Mouse (Mus musculus) gastrocnemius, adult 18-20 months (tissue): ENCODE results near the gene Pheta1. TPM values are rescaled to one million over a fixed set of nuclear protein-coding genes. Genes with fewer than 3 reads are reported as not detected.
A peak's percentile ranks its signal among the peaks of the same experiment; 100 is the strongest.
"Not testable (repeated sequence)": the region's sequence is repeated elsewhere in the genome, so short reads cannot be mapped to it uniquely, and the experiment has no call there.

Experiments used
- DNase-seq: peaks from one replicate; pipeline ENCODE4 v3.0.0; 2021; ENCODE audit warnings: low spot score
- total RNA-seq, 2 experiments: library from RNA; stranded (reverse); gene quantifications; 2 replicates each; pipeline ENCODE4 v1.2.3; 2021

Pheta1 gene
- total RNA-seq, 2 experiments from 2014 or later = 4.4 to 5.7 TPM

DNA sequence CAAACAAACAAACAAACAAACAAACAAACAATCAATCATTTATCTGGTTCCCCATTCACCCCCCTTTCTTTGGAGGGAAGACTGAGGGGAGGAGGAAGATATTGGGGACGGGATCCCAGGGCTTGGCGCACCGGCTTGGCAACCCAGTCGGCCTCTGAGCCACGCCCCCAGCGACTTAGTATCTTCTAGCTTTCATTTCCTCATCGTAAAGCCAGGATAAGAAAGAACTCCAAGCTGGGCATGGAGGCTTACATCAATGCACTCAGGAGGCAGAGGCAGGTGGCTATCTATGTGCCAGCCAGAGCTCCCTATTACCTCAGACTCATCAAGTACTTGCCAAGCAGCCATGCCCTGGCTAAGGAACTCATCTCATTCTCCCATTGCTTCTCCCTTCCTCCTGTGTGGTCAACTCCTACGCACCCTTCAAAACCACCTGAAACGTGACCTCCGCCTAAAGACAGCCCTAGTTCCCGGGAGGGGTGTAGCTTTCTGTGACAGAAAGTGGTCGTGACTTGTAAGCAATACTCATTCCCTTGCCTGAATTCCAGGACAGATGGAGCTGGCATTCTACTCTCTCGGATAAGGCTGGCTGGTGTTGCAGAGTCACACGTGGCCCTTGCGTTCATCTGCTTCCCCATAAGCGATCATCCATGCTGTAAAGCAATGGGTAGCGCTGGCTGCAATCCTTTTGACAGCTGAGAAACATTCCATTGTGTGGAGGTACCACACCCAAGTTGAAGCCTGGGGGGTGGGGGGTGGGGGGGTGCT is 5.5 kb upstream of the Pheta1 start:
- DNase-seq = no peak

DNA sequence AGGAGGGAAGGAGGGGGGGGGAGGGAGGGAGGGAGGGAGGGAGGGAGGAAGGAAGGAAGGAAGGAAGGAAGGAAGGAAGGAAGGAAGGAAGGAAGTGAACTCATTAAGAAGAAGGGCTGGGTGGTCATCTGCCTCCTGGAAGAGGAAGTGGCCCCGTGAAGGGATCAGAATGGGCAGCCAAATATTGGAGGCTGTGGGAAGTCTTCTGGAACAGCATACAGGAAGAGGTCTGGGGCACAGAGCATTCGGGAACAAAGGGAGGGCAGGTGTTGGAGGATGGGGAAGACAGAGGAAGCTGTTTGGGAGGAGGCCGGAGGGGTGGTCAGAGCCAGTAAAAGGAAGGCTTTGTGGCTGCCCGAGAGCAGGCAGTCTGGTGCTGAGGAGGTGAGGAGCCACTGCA is 3.4 kb upstream of the Pheta1 start:
- DNase-seq = no peak

DNA sequence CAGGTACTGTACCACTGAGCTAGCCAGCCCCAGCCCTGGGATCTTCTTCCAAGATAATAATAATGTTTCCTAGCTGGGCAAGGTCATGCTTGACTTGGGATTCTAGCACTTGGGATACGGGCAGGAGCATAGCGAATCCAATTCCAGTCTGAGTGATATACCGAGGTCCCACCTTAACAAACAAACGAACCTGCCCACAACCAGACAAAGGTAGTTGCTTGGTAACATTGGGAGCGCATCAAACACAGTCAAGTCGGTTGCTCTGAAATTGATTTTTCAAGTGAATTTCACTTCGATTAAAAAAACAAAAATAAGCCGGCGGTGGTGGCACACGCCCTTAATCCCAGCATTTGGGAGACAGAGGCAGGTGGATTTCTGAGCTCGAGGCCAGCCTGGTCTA is 2.5 kb upstream of the Pheta1 start:
- DNase-seq = no peak

DNA sequence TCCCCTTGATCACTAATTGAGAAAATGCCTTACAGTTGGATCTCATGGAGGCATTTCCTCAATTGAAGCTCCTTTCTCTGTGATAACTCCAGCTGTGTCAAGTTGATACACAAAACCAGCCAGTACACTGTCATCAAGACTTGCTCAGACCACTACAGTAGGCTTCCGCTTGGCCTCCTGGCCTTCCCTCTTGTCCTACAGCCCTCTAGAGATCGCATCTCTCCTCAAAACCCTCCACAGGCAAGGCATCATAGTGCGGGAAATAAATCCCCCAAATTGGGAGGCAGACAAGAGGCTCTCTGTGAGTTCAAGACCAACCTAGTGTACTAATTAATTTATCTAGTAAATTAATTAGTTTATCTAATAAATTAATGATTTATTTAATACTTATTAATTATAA is 1.5 kb upstream of the Pheta1 start:
- not testable (repeated sequence) for DNase-seq

DNA sequence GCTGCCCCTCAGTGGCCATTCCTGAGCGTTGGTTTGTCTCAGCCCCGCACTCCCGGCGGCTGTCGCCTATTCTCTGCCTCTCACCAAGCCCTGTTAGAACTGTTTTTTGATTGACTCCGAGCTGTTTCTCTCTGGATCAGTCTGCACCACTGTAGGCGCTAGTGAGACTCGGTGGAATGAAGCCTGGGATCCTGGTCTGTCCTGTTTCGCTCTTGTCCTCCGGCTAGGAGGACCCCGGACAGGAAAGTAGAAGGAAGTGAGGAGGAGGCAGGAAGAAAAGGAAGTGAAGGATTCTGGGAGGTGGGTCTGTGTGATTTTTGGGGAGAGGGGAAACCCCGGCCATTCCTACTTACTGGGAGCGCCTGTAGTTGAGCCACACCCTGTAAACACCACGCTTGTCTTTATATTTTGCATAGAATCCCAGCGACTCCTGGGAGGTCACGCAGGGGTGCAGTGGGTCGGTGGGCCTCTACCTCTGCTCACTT is 707 bp upstream of the Pheta1 start:
- DNase-seq = peak; percentile 63

DNA sequence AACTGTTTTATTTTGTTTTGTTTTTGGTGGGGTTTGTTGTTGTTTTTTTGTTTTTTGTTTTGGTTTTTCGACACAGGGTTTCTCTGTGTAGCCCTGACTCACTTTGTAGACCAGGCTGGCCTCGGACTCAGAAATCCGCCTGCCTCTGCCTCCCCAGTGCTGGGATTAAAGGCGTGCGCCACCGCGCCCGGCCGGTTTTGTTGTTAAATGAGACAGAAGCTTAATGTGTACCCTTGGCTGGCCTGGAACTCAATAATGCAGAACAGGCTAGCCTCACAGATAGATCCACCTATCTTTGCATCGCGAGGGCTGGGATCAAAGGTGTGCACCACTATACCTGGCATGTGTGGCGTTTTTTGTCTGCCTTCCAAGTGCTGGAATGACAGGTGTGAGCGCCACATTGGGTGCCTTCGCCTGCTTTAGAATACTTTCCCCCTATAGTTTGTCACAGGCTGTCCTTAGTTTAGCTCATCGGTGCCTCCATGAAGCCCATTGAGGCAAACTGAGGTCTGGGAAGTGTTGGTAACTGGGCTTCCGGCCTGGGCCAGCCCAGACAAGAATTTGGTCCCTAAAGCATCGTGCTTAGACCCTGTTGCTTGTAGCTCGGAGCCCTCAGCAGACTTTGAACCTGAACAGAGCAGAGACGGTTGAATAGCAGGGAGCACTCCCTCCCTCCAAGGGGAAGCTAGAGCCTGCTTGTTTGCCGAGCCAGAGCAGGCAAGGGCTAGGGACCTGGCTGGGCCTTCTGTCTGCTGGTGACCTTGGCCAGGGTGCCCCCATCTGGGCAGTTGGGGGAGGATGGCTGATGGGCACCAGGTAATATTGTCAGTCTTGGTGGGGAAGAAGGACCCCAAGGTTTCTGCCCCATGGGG is 930 bp downstream of the Pheta1 start:
- DNase-seq = no peak

DNA sequence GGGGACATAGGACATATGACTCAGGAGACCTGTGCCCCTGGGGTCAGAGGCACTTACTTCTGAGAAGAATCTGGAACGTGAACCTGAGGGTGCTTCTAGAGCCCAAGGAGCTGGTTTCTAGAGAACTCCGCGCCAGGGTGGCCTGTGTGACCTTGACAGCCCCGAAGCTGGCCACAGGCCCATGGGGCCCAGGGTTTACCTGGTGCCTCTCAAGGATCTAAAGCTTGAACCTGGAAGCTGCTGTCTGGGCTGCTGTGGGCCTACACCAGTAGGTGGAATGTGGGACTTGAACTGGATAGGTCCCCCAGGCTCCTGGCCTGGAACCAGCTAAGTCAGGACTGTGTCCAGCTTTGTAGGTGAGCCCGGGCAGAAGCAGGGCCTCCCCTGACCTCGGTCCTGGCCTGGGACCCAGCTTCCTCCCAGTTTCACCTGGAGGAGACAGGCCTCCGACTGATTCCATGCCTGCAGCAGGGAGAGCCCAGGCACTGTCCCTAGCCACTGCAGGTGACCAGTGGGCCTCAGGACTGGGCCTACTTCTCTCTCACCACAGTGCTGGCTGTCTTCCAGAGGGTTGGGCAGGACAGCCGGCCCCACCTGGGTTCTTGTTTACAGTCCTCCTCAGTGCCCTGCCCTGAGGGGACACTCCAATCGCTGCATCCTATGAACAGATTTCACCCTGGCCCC is 4.7 kb downstream of the Pheta1 start:
- no peak for DNase-seq

DNA sequence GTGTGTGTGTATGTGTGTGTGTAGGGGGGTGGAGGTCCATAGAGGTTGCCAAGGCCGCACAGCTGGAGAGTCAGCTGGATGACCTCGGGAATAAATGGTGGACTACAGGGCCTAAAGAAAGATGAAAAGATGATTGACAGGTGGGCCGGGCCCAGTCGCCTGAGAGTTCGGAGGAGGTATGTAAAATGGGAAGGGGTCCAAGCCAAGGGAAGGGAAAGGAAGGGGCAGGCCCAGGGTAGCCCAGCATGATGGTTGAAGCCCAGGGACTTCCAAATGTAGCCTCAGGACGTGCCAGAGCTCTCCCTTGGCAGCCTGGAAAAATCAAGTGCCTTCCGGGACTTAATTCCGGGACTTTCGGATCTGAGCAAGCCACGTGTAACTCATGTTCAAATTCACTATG is 6.0 kb downstream of the Pheta1 start:
- no peak for DNase-seq

DNA sequence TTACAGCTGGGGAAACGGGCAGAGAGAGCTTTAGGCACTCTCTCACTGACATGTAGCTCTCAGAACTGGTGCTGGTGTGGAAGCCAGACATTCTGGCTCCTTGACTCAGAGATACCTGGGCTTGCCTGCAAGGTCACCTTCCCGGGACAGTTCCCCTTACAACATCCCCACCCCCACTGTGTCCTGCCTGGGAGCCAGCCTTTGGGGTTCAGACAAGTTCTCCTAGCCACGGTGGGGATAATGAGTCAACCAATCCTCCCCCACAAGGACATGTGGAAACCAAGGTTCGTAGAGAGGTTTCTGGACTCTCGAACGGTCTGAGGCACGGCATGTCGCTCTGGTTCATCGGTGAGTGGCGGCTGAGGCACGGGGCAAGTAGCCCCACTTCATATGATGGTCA is 8.0 kb downstream of the Pheta1 start:
- DNase-seq = no peak

DNA sequence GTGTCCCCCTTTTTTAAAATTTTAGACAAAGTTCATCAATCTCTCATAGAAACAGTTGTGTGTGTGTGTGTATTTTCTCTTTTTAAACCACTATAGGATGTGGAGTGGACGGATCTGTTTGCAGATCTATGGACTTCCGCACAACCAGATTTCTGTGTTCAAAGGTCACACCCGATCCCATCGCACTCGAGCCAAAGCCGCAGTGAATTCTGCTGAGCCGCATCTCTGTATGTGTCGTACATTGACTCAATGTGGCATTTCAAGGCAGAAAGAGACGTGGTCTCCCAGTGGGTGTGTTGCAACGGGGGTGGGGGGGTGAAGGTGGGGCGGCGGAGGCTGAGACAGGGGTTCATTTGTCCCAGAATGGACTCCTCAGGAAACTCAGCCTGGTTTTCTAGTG is 9.6 kb downstream of the Pheta1 start:
- no peak for DNase-seq

DNA sequence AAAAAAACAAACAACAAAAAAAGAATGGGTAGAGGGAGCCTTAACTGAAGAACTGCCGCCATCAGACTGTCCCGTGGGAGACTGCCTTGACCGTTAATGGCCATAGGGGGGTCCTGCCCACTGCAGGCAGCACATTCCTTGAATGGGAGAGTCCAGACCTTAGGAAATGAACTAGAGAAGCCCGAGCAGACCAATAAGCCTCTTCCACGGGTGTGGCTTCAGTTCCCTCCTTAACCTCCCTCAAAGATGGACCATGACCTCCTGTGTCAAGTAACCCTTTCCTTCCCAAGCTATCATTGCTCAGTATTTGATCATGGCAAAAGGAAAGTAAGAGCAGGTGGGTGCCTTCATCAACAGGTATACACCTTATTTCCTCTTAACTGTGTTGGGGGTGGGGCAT is 13.2 kb downstream of the Pheta1 start:
- DNase-seq = no peak

DNA sequence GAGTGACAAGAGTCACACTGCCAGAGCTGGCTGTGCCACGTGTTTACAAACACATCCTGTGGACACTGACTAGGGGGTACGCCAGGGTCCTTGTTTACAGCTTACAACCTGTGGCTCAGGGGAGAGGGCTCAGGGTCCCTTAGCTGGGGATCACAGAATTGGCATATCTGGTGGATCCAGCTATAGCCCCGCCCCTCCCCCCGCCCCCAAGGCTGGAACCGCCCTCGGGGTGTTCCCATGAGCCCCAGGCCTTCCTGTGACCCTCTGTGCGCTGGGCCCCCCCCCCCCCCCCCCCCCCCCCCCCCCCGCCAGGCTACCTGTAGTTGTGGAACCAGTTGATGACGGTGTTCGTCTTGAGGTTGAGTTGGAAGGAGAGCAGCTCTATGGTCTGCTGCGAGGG is 15.5 kb downstream of the Pheta1 start:
- no peak for DNase-seq

DNA sequence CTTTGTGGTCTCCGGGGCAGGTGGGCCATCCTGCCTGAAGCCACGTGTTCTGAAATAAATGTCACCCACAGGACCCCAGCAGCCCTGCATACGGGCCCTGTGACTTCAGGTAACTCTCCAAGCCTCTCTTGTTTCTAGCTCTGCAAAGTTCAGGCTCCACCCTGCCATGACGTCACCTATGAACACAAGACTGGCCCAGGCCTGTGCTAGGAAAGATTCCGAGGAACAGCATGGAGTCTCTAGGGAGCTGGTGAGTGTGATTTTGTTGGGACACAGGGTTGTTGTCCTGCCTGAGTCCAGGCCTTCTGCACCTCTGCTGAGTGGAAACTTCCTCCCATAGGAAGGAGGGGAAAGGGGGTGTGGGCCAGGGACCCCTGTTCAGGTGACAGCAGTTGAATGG is 19.2 kb downstream of the Pheta1 start:
- DNase-seq = peak; percentile 31

DNA sequence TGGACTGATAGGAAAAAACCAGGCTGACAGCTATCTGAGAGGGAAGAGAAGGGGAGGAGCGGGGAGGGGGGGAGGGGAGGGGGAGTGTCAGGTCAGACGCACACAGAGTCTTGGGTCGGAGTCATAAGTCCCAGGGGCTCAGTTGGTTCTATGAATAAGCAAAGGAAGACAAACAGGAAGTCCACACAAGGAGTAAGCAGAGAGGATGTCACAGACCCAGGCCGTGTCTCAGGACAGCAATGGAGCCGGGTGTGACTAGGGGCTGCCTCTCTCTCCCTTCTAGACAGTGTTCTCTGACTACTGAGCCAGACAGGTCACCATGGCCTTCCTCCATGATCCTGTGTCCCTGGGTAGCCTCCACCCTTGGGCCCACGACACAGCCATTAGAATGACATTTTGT is 22.0 kb downstream of the Pheta1 start:
- no peak for DNase-seq

DNA sequence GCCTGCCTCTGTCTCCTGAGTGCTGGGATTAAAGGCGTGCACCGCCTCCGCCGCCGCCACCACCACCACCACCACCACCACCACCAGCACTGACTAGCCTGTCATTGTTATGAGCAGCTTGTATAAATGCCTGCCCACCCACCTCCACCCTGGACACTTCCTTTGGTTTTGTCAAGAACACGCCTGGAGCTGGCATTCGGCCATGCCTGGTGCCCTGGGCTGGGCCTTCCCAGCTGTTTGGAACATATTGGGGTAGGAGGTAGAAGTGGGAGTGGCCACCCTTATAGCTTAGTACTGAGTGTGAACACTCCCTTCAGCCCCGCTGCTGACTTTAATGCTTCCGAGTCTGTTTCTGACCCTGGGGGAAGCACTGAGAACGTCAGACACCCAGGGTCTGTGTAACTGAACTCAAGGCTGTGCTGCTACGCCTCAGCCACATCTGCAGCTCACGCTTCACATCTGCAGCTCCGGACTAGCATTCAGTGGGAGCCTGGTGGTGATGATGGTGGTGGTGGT is 22.8 kb downstream of the Pheta1 start:
- no peak for DNase-seq

DNA sequence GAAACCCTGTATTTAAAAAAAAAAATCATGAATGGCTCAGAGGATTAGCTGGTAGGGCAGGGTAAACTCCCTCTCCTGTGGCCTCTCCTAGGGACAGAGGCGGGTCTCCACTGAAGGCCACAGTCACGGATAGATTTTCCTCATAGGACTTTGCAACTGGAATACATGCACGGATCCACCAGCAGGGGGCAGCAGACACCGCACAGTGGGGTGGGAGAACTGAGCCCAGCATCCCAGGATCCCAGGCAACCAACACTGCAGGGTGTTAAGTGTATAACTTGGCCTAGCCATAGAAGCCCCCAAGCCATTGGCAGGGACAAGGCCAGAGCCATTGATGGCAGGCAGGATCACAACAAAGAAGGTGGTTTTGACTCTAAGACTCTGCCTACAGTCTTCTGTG is 23.4 kb downstream of the Pheta1 start:
- peak; percentile 82 for DNase-seq

DNA sequence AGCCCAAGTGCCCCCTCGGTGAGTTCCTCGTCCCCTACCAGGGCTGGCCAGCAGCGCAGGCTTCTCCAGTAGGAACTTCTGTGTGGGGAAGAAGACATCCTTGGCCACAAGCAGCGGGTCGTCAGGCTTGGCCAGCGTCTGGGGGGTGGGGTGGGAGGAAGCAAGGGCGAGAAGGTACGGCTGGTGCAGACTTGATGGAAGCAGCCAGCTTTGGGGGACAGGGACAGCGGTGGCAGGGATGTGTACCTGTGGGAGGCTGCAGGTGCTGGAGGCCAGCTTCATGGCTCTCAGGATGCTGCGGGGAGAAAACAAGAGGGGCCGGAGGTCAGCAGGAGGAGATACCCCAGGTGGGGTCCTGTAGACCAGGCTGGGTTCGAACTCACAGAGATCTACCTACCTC is 26.3 kb downstream of the Pheta1 start:
- no peak for DNase-seq

DNA sequence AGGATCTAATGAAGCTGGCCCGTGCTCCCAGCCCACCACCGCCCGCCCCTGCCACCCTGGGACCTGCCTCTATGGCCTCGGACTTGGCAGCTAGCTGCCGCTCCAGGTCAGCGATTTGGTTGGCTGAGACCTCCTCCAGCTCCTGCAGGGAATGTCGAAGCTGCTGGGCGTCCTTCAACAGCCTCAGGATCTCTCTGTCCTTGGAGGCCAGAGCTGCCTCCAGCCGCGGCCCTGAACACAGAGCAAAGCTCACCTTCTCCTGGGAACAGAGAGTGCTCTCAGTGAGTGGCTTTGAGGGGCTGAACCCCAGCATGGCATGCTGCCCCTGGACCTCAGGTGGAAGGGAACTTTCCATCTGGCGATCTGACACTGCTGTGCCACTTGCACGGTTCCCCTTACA is 28.1 kb downstream of the Pheta1 start:
- DNase-seq = no peak

DNA sequence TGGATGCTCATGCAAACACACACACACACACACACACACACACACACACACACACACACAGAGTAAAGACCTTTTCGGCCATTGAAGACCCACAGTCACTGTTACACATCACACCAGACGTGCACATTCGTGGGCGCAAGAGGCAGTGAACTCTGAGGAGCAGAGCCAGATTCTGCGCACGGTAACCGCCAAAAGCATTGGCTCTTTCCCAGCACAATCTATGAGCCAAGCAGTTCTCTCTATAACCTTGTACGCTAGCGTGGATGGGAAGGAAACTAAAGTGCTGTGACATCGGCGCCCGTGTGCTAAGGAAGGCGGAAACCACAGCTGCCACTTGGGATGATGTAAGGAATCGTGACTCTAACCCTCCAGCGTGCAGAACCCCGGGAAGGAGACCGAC is 29.9 kb downstream of the Pheta1 start:
- no peak for DNase-seq

DNA sequence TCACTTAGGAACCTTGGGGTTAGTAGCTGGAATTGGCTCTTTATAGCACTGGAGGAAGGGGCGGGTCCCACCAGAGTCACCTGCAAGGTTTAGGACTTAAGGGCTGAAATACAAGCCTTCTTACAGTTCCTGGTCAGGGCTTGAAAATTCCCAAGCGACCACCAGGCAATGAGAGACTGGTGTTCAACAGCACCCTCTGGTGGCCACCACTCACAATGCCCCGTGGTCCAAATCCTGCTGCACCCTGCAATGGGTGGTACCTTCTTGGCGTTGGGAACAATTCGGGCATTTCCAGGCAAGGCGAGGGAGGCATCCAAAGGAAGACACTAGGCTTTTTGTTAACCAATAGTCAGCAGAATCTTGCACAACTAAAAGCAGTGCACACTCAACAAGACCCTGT is 30.4 kb downstream of the Pheta1 start:
- DNase-seq = peak; percentile 35

DNA sequence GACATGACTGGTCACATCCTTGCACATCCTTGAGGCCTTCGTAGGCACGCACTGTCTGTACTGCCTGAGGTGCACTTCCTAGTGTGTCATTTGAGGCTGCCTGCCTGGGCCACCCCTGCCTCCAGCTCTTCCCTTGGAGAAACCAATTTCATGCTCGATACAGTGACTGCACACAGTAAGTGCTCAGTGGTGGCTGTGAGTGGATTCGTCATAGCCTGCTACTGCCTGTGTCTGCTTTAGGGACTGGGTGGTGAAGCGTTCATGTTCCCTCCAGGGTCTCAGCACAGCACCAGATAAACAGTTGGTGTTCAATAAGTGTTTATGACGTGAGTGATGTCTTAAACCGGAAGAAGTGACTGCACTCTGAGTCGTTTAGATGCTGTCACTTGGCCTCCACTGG is 34.6 kb downstream of the Pheta1 start:
- DNase-seq = no peak

DNA sequence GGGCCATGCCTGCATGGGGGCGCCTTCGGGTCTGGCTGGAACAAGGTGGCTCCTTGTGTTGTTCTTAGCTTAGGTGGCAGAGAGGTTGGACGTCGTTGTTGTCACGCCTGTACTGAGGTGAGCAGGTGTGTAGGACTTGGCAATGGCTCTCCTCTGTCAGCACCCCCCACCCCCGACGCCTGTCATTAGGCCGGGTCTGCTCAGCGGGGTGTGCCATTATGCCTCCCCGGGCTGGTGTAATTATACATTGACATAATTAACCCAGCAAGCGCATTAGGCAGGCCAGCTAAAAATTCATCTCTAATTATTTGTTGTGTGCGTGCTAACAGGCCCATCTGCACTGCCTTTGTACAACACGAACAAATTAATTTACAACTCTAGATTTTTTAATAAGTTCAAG is 40.6 kb downstream of the Pheta1 start:
- no peak for DNase-seq
